Mouse (Mus musculus) bone marrow, adult 2 months (tissue): Measurements from ENCODE around the gene Gm11563.

Source experiments
- CTCF ChIP-seq: fragments of 200-500 bp; IDR thresholded peaks from 2 replicates; pipeline ENCODE4 v1.5.1; 2011; ENCODE audit warnings: low read length, control low read depth; ENCODE audit not compliant: control insufficient read depth, insufficient read depth
- POLR2A ChIP-seq: fragments of 200-500 bp; IDR thresholded peaks from 2 replicates; pipeline ENCODE4 v1.6.1; 2011; ENCODE audit warnings: low read depth, mild to moderate bottlenecking, control low read depth, low read length, borderline replicate concordance; ENCODE audit not compliant: control insufficient read depth

DNA sequence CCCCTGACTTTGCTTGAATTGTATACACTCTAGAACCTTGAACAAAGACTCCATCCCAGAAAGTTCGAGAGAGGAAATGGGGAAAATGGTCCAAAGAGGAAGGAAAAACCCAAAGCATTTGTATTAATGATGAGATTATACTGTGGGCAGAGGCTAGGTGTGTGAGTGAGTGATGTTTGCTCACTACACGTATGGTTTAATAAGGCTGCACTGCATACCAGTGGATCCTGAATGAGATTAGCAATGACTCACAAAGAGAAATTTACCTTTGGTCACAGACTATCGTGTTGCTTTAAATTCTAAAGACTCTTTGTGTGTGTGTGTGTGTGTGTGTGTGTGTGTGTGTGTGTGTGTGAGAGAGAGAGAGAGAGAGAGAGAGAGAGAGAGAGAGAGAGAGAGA, 27.9 kb downstream of the Gm11563 start:
- TF ChIP-seq POLR2A = no peak
- no peak for TF ChIP-seq CTCF
